Mouse (Mus musculus) ovary, postnatal 14 days (tissue): ENCODE measurements at regions not wholly inside any gene's neighbourhood (a gene's known extent, or its start where the extent isn't known, plus 50 kb on each side); places are given as distances from the start of the nearest gene placed in this dataset.

Experiments
- DNase-seq: peaks from one replicate; pipeline ENCODE4 v3.0.0; 2022; ENCODE audit warnings: low spot score

GRCm38 (mm10) chr7:136377742-136378141, 516.7 kb upstream of the Mgmt start:
- DNase-seq: no peak

- no peak for DNase-seq
Observed at GRCm38 (mm10) chr7:136378321-136378720, 516.1 kb upstream of the Mgmt start.

GRCm38 (mm10) chr7:136379319-136379718, 515.1 kb upstream of the Mgmt start:
- no peak for DNase-seq

GRCm38 (mm10) chr7:136379741-136380140, 514.7 kb upstream of the Mgmt start:
- DNase-seq: no peak

- DNase-seq: no peak
Observed at GRCm38 (mm10) chr7:136383296-136383695, 511.1 kb upstream of the Mgmt start.

- DNase-seq: no peak
Observed at GRCm38 (mm10) chr7:136387736-136388135, 506.7 kb upstream of the Mgmt start.

- no peak for DNase-seq
Observed at GRCm38 (mm10) chr7:136390066-136390465, 504.3 kb upstream of the Mgmt start.

GRCm38 (mm10) chr7:136393454-136393853, 501.0 kb upstream of the Mgmt start:
- DNase-seq: no peak

GRCm38 (mm10) chr7:136395838-136396237, 498.6 kb upstream of the Mgmt start:
- DNase-seq: no peak

GRCm38 (mm10) chr7:136397101-136397500, 497.3 kb upstream of the Mgmt start:
- no peak for DNase-seq

GRCm38 (mm10) chr7:136402688-136403597, 491.5 kb upstream of the Mgmt start:
- no peak for DNase-seq

GRCm38 (mm10) chr7:136405391-136405790, 489.0 kb upstream of the Mgmt start:
- no peak for DNase-seq

- DNase-seq: no peak
Observed at GRCm38 (mm10) chr7:136406258-136407100, 487.9 kb upstream of the Mgmt start.

- DNase-seq: no peak
Observed at GRCm38 (mm10) chr7:136414808-136415207, 479.6 kb upstream of the Mgmt start.

- DNase-seq: no peak
Observed at GRCm38 (mm10) chr7:136417327-136417726, 477.1 kb upstream of the Mgmt start.

GRCm38 (mm10) chr7:136423846-136424531, 470.4 kb upstream of the Mgmt start:
- DNase-seq: no peak

GRCm38 (mm10) chr7:136427164-136427563, 467.2 kb upstream of the Mgmt start:
- no peak for DNase-seq

- no peak for DNase-seq
Observed at GRCm38 (mm10) chr7:136430085-136431011, 464.1 kb upstream of the Mgmt start.

- DNase-seq: no peak
Observed at GRCm38 (mm10) chr7:136433699-136434098, 460.7 kb upstream of the Mgmt start.

- DNase-seq: no peak
Observed at GRCm38 (mm10) chr7:136434510-136434909, 459.9 kb upstream of the Mgmt start.

GRCm38 (mm10) chr7:136443436-136443835, 451.0 kb upstream of the Mgmt start:
- no peak for DNase-seq
